Mouse (Mus musculus) frontal cortex, postnatal 25 days (tissue): ENCODE measurements around the gene Gm19935.

Experiments
- DNase-seq, 2 experiments: peaks; one replicate each; pipeline ENCODE4 v3.0.0; 2022; ENCODE audit warnings: low spot score in 2 of 2

The Gm19935 gene

DNA sequence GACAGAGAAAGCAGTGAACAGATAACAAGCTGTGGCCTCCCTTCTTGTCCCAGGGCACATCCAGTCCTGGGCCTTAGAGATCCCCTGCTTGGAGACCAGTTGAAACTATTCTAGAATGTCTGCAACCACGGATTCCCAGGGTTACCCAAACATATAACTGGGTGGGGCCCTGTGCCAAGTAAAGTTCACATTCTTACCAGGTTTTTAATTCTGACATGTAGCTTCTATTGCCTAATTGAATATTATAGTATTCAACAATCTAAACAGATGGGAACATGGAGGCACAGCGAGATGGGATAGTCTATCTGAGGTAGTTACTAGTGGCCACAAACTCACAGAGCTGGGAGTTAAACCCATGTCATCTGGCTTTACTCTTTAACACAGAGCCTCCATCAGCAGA lies at the start of gene Gm19935:
Gene Gm19935, minus strand, starts transcription at position 101 of the 400 bp plus-strand sequence.
- no peak for DNase-seq

GRCm38 (mm10) chr8:90862038-90862437 lies 44.8 kb upstream of the Gm19935 start:
- no peak for DNase-seq

GRCm38 (mm10) chr8:90861266-90861944 lies 44.2 kb upstream of the Gm19935 start:
- DNase-seq, result peak in 1 of 2 experiments; percentile 42

GRCm38 (mm10) chr8:90858071-90858470 lies 40.9 kb upstream of the Gm19935 start:
- no peak for DNase-seq

DNA sequence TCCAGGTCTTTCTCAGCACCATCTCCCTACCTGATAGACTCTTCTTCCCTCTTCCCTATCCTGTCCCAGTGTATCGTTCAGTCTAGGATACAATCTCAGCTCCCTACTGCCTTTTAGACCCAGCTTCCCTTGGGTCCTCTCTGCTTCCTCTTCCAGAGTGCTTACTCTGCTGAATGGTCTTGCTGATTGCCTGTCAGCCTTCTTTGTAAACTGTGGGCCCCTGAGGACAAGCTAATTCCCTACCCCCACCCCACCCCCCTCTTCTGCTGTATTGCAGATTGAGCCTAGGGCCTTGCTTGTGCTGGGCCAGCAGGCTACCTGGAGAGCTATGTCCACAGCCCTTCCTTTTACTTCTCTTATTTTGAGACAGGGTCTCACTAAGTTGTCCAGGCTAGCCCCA lies 39.8 kb upstream of the Gm19935 start:
- no peak for DNase-seq

DNA sequence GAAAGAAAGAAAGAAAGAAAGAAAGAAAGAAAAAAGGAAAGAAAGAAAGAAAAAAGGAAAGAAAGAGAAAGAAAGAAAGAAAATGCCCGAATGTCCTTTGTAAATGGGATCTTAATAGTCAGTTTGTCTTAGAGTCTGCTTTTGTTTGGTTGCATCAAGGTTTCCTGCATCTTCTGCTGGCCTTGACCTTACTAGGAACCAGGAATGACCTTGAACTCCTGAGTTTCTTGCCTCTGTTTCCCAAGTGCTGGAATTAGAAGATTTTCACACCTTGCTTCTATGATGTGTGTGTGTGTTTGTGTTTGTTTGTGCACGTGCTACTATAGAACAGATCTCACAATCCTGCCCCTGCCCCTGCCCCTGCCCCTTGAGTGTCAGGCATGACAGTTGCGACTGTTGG lies 39.0 kb upstream of the Gm19935 start:
- no peak for DNase-seq

DNA sequence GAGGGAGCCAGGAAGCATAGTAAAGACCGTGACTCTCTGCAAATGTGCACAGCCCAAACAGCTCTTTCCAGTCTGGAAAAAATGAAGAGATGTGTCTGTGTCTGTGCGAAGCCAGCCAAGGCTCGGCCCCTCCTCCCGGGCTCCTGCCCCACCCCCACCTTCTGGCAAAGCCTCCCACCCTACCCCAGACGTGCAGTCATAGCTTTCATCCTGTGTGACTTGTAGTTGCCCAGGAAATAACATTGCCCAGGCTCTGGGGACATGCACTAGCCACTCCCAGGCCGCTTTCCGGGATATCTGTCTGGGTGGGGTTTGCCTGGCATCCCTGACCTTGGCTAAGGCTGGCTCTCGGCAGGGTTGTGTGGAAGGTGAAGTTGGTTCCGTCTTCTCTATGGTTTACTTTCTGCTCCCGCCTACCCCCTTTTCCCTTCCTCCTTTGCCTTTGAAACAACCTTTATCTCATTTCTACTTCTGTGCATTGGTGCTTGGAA lies 37.5 kb upstream of the Gm19935 start:
- DNase-seq, result no peak

DNA sequence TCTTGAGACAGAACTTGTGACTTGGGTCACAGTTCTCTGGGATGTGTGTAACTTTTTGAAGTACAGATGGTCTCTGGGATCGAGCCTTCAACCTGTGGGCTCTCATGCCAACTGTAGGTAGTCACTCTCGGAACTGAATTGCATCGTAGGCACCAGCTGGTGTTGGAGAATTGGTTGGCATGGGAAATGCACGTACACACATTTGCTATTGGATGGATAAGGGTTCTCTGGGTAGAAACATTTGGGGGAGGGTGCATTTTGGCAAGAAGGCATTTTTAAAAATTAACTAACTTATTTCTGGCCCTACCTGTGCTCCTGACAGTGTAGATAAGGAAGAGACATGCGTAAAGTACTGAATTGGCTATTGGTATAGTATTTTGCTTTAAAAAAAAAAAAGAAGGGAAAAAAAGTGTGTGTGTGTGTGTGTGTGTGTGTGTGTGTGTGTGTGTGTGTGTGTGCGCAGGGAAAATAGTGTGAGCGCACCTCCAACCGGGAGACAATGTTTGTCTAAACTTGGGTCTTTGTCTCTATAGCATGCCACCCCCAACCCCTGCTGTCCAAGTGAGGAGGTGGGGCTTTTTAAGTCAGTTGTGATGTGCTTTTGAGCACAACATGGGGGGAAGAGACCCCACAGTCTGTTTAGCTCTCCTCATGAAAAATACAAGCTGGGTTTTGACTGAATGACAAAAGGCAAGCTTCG lies 36.9 kb upstream of the Gm19935 start:
- DNase-seq, result no peak

GRCm38 (mm10) chr8:90851544-90851943 lies 34.4 kb upstream of the Gm19935 start:
- no peak for DNase-seq

DNA sequence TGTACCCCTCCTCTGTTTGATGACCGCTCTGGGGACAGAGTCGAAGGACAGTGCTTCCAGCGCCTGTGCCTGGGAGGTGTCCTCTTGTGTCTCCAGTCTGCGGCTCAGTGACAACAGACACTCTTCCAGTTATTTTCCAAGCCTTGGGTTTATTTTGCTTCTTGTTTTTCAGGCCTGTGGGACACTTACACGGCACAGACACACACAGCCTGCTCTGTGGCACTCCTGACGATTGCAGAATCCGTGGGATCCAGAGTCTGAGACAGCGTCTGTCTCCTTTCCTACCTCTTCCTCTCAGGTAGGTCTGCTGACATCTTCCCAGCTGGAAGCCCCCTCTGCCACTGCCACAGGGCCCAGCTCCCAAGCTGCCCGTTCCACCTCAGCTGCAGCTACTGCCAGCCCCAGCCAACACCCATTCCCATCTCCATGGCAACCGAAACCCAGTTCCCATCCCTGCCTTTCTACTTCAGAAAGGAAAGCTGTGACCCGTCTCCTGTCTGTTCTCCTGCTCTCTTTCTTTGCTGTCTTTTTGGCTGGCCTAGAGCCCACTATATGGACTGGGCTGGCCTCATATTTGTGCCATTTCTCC lies 32.4 kb upstream of the Gm19935 start:
- no peak for DNase-seq

DNA sequence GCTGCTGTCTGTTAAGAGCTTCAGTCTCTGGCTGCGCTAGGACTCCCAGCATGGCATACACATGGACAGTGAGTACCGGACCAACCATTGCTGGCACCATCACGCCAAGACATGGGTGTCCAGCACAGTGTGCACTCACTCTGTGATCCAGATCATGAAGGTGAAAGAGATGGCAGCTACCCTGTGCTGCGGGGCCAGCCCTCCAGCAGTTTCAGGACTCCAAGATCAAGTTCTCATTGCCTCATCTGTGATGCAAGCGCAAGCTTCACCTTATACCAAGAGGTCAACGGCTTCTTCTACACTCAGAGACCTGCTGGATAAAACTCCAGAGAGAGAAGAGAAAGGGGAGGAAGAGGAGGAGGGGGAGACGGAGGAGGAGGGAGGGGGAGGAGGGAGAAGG lies 30.8 kb upstream of the Gm19935 start:
- DNase-seq, result no peak

- no peak for DNase-seq
Observed at GRCm38 (mm10) chr8:90844179-90844967, 27.2 kb upstream of the Gm19935 start.

- no peak for DNase-seq
Observed at GRCm38 (mm10) chr8:90843127-90843526, 25.9 kb upstream of the Gm19935 start.

- no peak for DNase-seq
Observed at GRCm38 (mm10) chr8:90841321-90841720, 24.1 kb upstream of the Gm19935 start.

GRCm38 (mm10) chr8:90839725-90840714 lies 22.8 kb upstream of the Gm19935 start:
- DNase-seq, result no peak

- DNase-seq, result no peak
Observed at GRCm38 (mm10) chr8:90837440-90837839, 20.2 kb upstream of the Gm19935 start.

DNA sequence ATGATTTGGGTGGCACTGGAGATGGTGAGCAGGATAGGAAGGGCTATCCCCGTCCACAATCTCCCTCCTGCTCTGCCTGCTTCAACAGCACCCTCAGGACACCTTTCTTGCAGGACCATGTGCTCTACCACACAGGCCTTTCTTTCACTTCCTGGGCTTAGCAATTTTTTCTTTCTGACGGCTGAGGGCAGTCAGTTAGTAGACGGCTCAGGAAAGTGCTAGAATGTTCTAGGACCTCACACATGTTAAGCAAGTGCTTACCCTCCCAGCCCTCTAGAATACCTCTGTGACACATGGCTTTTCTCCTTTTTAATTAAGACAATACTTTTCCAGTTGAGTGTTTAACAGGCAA lies 17.1 kb upstream of the Gm19935 start:
- DNase-seq, result no peak

DNA sequence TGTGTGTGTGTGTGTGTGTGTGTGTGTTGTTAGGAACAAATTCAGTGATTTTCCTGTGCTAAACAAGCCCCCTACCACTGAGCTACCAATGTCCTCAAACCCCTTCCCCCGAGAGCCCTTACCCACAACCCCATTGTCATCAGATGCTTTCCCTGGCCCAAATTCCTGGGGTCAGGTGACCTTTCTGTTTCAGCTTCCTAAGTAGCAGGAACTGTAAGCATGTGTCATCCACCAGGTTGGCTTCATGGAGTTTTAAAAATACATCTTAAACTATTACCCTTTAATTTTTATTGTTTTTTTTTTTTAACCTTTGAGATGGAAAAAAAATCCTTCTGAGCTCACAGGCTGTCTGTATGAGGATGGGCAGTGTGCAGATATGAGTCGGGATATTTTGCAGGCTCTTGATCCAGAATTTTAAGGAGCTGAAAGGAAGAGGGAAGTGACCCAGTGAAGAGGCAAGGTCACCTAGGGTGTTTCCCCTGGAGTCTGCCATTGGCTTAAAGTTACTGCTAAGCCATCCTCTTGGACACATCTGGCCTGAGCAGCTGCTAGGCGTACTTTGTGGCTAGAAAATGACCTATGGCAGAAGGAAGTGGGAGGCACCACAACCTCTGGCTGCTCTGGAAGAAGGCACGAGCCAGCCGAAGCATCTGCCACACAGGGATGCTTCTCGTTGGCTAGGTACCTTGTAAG lies 16.6 kb upstream of the Gm19935 start:
- no peak for DNase-seq

- DNase-seq, result no peak
Observed at GRCm38 (mm10) chr8:90832576-90833289, 15.5 kb upstream of the Gm19935 start.

DNA sequence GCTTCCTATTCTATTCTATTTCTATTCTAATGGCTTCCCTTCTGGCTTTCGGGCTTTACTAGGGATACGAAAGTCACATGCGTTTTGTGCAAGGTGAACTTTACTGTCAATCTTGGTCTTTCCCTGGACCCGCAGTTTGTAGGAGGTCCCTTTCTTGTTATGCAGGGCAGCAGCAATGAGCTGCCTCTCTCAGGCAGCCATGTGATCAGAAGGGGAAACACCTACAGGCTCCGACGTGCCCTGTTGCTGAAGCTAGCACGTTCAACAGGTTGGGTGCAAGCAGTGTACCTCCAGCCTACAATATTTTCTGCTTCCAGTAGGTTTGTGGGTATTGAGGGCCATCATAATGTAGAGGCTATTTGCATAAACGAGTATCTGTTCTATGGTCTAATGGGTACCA lies 13.8 kb upstream of the Gm19935 start:
- no peak for DNase-seq
